Mouse (Mus musculus) thymus, adult 2 months (tissue): ENCODE measurements around the gene Cldn9.

Source experiments
- CTCF ChIP-seq: fragments of 200-500 bp; IDR thresholded peaks from 2 replicates; pipeline ENCODE4 v1.5.1; 2012; ENCODE audit warnings: mild to moderate bottlenecking, control low read depth, low read length, moderate library complexity, borderline replicate concordance; ENCODE audit not compliant: control insufficient read depth, poor library complexity, insufficient read depth; ENCODE audit errors: extremely low read depth
- POLR2A ChIP-seq: fragments of 200-500 bp; IDR thresholded peaks from 2 replicates; pipeline ENCODE4 v1.6.1; 2012; ENCODE audit warnings: mild to moderate bottlenecking, low read length, control low read depth, moderate library complexity; ENCODE audit not compliant: control insufficient read depth, poor library complexity, insufficient read depth; ENCODE audit errors: extremely low read depth

GRCm38 (mm10) chr17:23674271-23674952, 9.4 kb downstream of the Cldn9 start:
- no peak for TF ChIP-seq CTCF
- no peak for TF ChIP-seq POLR2A
